Mouse (Mus musculus) left cerebral cortex, postnatal 4 days (tissue): Measurements from ENCODE around the gene Gm49342. TPM values are rescaled to one million over a fixed set of nuclear protein-coding genes. Genes with fewer than 3 reads are reported as not detected.
A peak's percentile ranks its signal among the peaks of the same experiment; 100 is the strongest.
"Not testable (repeated sequence)": the region's sequence is repeated elsewhere in the genome, so short reads cannot be mapped to it uniquely, and the experiment has no call there.

Source experiments
- DNase-seq: peaks from one replicate; pipeline ENCODE4 v3.0.0-alpha.2; 2022
- intact Hi-C: fragments of 180-260 bp; cut with DNase I; formaldehyde crosslinking; loops from one replicate; pipeline ENCODE4 v1.15.1; 2025
- total RNA-seq, 2 experiments: library from RNA; stranded (reverse); gene quantifications; 2 replicates each; pipeline ENCODE4 v1.2.3; 2021

The Gm49342 gene
- total RNA-seq, 2 experiments from 2014 or later = 8.0 to 10.6 TPM

GRCm38 (mm10) chr14:50976674-50977073, 32.4 kb downstream of the Gm49342 start:
- DNase-seq = no peak
- intact Hi-C loops = no loop called here

GRCm38 (mm10) chr14:50978451-50978850, 34.1 kb downstream of the Gm49342 start:
- DNase-seq, intact Hi-C loops: not testable (repeated sequence)

GRCm38 (mm10) chr14:50979631-50980030, 35.3 kb downstream of the Gm49342 start:
- intact Hi-C loops = no loop called here
- DNase-seq = no peak

- intact Hi-C loops = no loop called here
- no peak for DNase-seq
Measured at GRCm38 (mm10) chr14:50981207-50981606, 36.9 kb downstream of the Gm49342 start.

- no peak for DNase-seq
- intact Hi-C loops = no loop called here
Measured at GRCm38 (mm10) chr14:50981837-50982236, 37.5 kb downstream of the Gm49342 start.

- DNase-seq = no peak
- intact Hi-C loops = loop anchor here (5.0 kb wide), 1 partner anchor 50 kb away; no protein-coding TSS in a partner anchor
Measured at GRCm38 (mm10) chr14:50987668-50988067, 43.4 kb downstream of the Gm49342 start.

GRCm38 (mm10) chr14:50991037-50991436, 46.7 kb downstream of the Gm49342 start:
- DNase-seq = no peak
- intact Hi-C loops = no loop called here

- intact Hi-C loops = no loop called here
- DNase-seq = no peak
Measured at GRCm38 (mm10) chr14:50997088-50997487, 52.8 kb downstream of the Gm49342 start.

GRCm38 (mm10) chr14:50997999-50998666, 53.8 kb downstream of the Gm49342 start:
- intact Hi-C loops = no loop called here
- DNase-seq = no peak

- DNase-seq = no peak
- intact Hi-C loops = no loop called here
Measured at GRCm38 (mm10) chr14:51007152-51007801, 63.0 kb downstream of the Gm49342 start, which contains the start of gene Rnase10. Gene Rnase10, plus strand, starts transcription at chr14:51007751.

GRCm38 (mm10) chr14:51007914-51008713, 63.8 kb downstream of the Gm49342 start:
- intact Hi-C loops = no loop called here
- DNase-seq = peak; percentile 12

- intact Hi-C loops = no loop called here
- DNase-seq = no peak
Measured at GRCm38 (mm10) chr14:51008781-51009180, 64.5 kb downstream of the Gm49342 start.

GRCm38 (mm10) chr14:51009572-51009971, 65.3 kb downstream of the Gm49342 start:
- intact Hi-C loops = no loop called here
- no peak for DNase-seq

Other genes starting within 250 kb of the Gm49342 start
- gene Olfr748, start 237.1 kb upstream of the Gm49342 start, total RNA-seq = not detected
- gene Olfr749, start 199.4 kb upstream of the Gm49342 start, total RNA-seq = not detected
- gene Ttc5, start 159.0 kb upstream of the Gm49342 start, total RNA-seq = 10 to 100 TPM; 79.6 to 89.0 TPM
- under 1 TPM in 1 of 2 experiments, not detected in 1; 0.58 TPM for gene Ccnb1ip1, start 136.8 kb upstream of the Gm49342 start, total RNA-seq
- 10 to 100 TPM; 33.5 to 35.3 TPM for gene Parp2, start 136.7 kb upstream of the Gm49342 start, total RNA-seq
- 1 to 10 TPM; 1.6 to 3.4 TPM for gene Tep1, start 74.0 kb upstream of the Gm49342 start, total RNA-seq
- 1 to 10 TPM; 1.3 to 1.7 TPM for gene Klhl33, start 47.0 kb upstream of the Gm49342 start, total RNA-seq
- gene Osgep, start 19.6 kb upstream of the Gm49342 start, total RNA-seq = 10 to 100 TPM; 37.8 to 40.1 TPM
- gene Apex1, start 19.5 kb upstream of the Gm49342 start, total RNA-seq = 10 to 100 TPM; 78.9 to 83.2 TPM
- 10 to 100 TPM; 72.8 to 76.0 TPM for gene Pip4p1, start 13.7 kb upstream of the Gm49342 start, total RNA-seq
- 10 to 100 TPM in 1 of 2 experiments, 1 to 10 TPM in 1; 9.3 to 11.6 TPM for gene Pnp, start 13.4 kb upstream of the Gm49342 start, total RNA-seq
- gene Pnp2, start 11.5 kb downstream of the Gm49342 start, total RNA-seq = 1 to 10 TPM in 1 of 2 experiments, under 1 TPM in 1; 0.78 to 1.0 TPM
- under 1 TPM in 1 of 2 experiments, not detected in 1; 0.24 TPM for gene Rnase10, start 63.2 kb downstream of the Gm49342 start, total RNA-seq
- not detected for gene Rnase9, start 97.4 kb downstream of the Gm49342 start, total RNA-seq
- gene Rnase11, start 105.6 kb downstream of the Gm49342 start, total RNA-seq = not detected
- not detected for gene Rnase12, start 113.1 kb downstream of the Gm49342 start, total RNA-seq
- not detected for gene Olfr750, start 129.9 kb downstream of the Gm49342 start, total RNA-seq
- 10 to 100 TPM; 10.3 to 11.0 TPM for gene Rnase4, start 146.6 kb downstream of the Gm49342 start, total RNA-seq
- 1 to 10 TPM; 2.1 TPM for gene Ang, start 146.6 kb downstream of the Gm49342 start, total RNA-seq
- gene Eddm3b, start 169.9 kb downstream of the Gm49342 start, total RNA-seq = not detected
- under 1 TPM in 1 of 2 experiments, not detected in 1; 0.32 TPM for gene Rnase6, start 179.4 kb downstream of the Gm49342 start, total RNA-seq
- under 1 TPM in 1 of 2 experiments, not detected in 1; 0.48 TPM for gene Rnase1, start 202.3 kb downstream of the Gm49342 start, total RNA-seq
- gene Rnase2b, start 217.7 kb downstream of the Gm49342 start, total RNA-seq = not detected